Mouse (Mus musculus): Measurements from ENCODE around the gene Gpc4. TPM values are rescaled to one million over a fixed set of nuclear protein-coding genes. Genes with fewer than 3 reads are reported as not detected.
A peak's percentile ranks its signal among the peaks of the same experiment; 100 is the strongest.

Gene Gpc4
- polyA plus RNA-seq, 1 experiment from 2014 or later: 30.7 TPM

- no peak overlapping the region for H3K27ac ChIP-seq (replicated peaks; ENCODE audit: low read depth, low read length)
- DNase-seq (ENCODE audit: low spot score): no peak
- WGBS: 76% methylated on average over 4 of the region's 4 CpGs
- no peaks in the 10 kb centered on the region for H3K36me3 ChIP-seq (replicated peaks; ENCODE audit: control insufficient read depth, insufficient read depth, low read depth, low read length)
- no peaks in the 10 kb centered on the region for H3K27me3 ChIP-seq (ENCODE audit: control insufficient read depth, insufficient read depth, low read length)
- ATAC-seq (replicated peaks; ENCODE audit: insufficient number of reproducible peaks, low FRiP score, low TSS enrichment, low read depth): no peak
- no peak overlapping the region for H3K4me3 ChIP-seq (ENCODE audit: low read depth, low read length)
- H3K9me3 ChIP-seq (replicated peaks; ENCODE audit: control insufficient read depth, low read length): no peaks in the 10 kb centered on the region
- H3K4me2 ChIP-seq (ENCODE audit: low read depth, low read length): no peak overlapping the region
- no peak overlapping the region for H3K9ac ChIP-seq (replicated peaks; ENCODE audit: low read length)
- H3K4me1 ChIP-seq (ENCODE audit: control insufficient read depth, insufficient read depth, low read length): no peaks in the 10 kb centered on the region
These were observed 12.0 kb upstream of the Gpc4 start for GRCm38 (mm10) chrX:52177067-52177466.

GRCm38 (mm10) chrX:52167519-52168244 is 2.6 kb upstream of the Gpc4 start:
- no peak overlapping the region for H3K4me2 ChIP-seq (ENCODE audit: low read depth, low read length)
- peaks cover 3% of the 10 kb centered on the region; the same call in 1 of the 2 replicates for H3K27me3 ChIP-seq (ENCODE audit: control insufficient read depth, insufficient read depth, low read length)
- 51% methylated on average over 6 of the region's 6 CpGs for WGBS
- no peak overlapping the region for H3K27ac ChIP-seq (replicated peaks; ENCODE audit: low read depth, low read length)
- ATAC-seq (replicated peaks; ENCODE audit: insufficient number of reproducible peaks, low FRiP score, low TSS enrichment, low read depth) (no peak), DNase-seq (ENCODE audit: low spot score) (no peak)
- H3K9ac ChIP-seq (replicated peaks; ENCODE audit: low read length): no peak overlapping the region
- no peaks in the 10 kb centered on the region for H3K4me1 ChIP-seq (ENCODE audit: control insufficient read depth, insufficient read depth, low read length)
- no peaks in the 10 kb centered on the region for H3K9me3 ChIP-seq (replicated peaks; ENCODE audit: control insufficient read depth, low read length)
- H3K4me3 ChIP-seq (ENCODE audit: low read depth, low read length): no peak overlapping the region
- no peaks in the 10 kb centered on the region for H3K36me3 ChIP-seq (replicated peaks; ENCODE audit: control insufficient read depth, insufficient read depth, low read depth, low read length)

GRCm38 (mm10) chrX:52165555-52165938 is 495 bp upstream of the Gpc4 start:
- ATAC-seq (replicated peaks; ENCODE audit: insufficient number of reproducible peaks, low FRiP score, low TSS enrichment, low read depth): peak; percentile 70; the same call in 1 of the 2 replicates
- H3K4me3 ChIP-seq (ENCODE audit: low read depth, low read length): peak overlapping the region; percentile 53; the same call in 1 of the 2 replicates
- 28% methylated on average over 5 of the region's 7 CpGs for WGBS
- H3K9ac ChIP-seq (replicated peaks; ENCODE audit: low read length): no peak overlapping the region
- DNase-seq (ENCODE audit: low spot score): no peak
- no peaks in the 10 kb centered on the region for H3K4me1 ChIP-seq (ENCODE audit: control insufficient read depth, insufficient read depth, low read length)
- H3K27me3 ChIP-seq (ENCODE audit: control insufficient read depth, insufficient read depth, low read length): peaks cover 3% of the 10 kb centered on the region; the same call in 1 of the 2 replicates
- peak overlapping the region; percentile 71 for H3K4me2 ChIP-seq (ENCODE audit: low read depth, low read length)
- no peak overlapping the region for H3K27ac ChIP-seq (replicated peaks; ENCODE audit: low read depth, low read length)
- no peaks in the 10 kb centered on the region for H3K36me3 ChIP-seq (replicated peaks; ENCODE audit: control insufficient read depth, insufficient read depth, low read depth, low read length)
- H3K9me3 ChIP-seq (replicated peaks; ENCODE audit: control insufficient read depth, low read length): no peaks in the 10 kb centered on the region

GRCm38 (mm10) chrX:52164134-52164737 is 816 bp downstream of the Gpc4 start:
- ATAC-seq (replicated peaks; ENCODE audit: insufficient number of reproducible peaks, low FRiP score, low TSS enrichment, low read depth) (no peak), DNase-seq (ENCODE audit: low spot score) (peak; percentile 38)
- WGBS: 11% methylated on average over 44 of the region's 44 CpGs
- H3K9ac ChIP-seq (replicated peaks; ENCODE audit: low read length): peak overlapping the region; percentile 60
- no peak overlapping the region for H3K27ac ChIP-seq (replicated peaks; ENCODE audit: low read depth, low read length)
- no peaks in the 10 kb centered on the region for H3K36me3 ChIP-seq (replicated peaks; ENCODE audit: control insufficient read depth, insufficient read depth, low read depth, low read length)
- H3K27me3 ChIP-seq (ENCODE audit: control insufficient read depth, insufficient read depth, low read length): peaks cover 3% of the 10 kb centered on the region; the same call in 1 of the 2 replicates
- H3K4me2 ChIP-seq (ENCODE audit: low read depth, low read length): peak overlapping the region; percentile 71
- H3K9me3 ChIP-seq (replicated peaks; ENCODE audit: control insufficient read depth, low read length): no peaks in the 10 kb centered on the region
- H3K4me3 ChIP-seq (ENCODE audit: low read depth, low read length): peak overlapping the region; percentile 53
- H3K4me1 ChIP-seq (ENCODE audit: control insufficient read depth, insufficient read depth, low read length): no peaks in the 10 kb centered on the region

GRCm38 (mm10) chrX:52163418-52164133 is 1.5 kb downstream of the Gpc4 start:
- H3K4me2 ChIP-seq (ENCODE audit: low read depth, low read length): peak overlapping the region; percentile 71
- H3K9me3 ChIP-seq (replicated peaks; ENCODE audit: control insufficient read depth, low read length): no peaks in the 10 kb centered on the region
- ATAC-seq (replicated peaks; ENCODE audit: insufficient number of reproducible peaks, low FRiP score, low TSS enrichment, low read depth): no peak
- DNase-seq (ENCODE audit: low spot score): peak; percentile 8
- peak overlapping the region; percentile 60 for H3K9ac ChIP-seq (replicated peaks; ENCODE audit: low read length)
- H3K36me3 ChIP-seq (replicated peaks; ENCODE audit: control insufficient read depth, insufficient read depth, low read depth, low read length): no peaks in the 10 kb centered on the region
- no peaks in the 10 kb centered on the region for H3K4me1 ChIP-seq (ENCODE audit: control insufficient read depth, insufficient read depth, low read length)
- H3K4me3 ChIP-seq (ENCODE audit: low read depth, low read length): peak overlapping the region; percentile 53
- WGBS: 12% methylated on average over 23 of the region's 25 CpGs
- H3K27ac ChIP-seq (replicated peaks; ENCODE audit: low read depth, low read length): no peak overlapping the region
- peaks cover 3% of the 10 kb centered on the region; the same call in 1 of the 2 replicates for H3K27me3 ChIP-seq (ENCODE audit: control insufficient read depth, insufficient read depth, low read length)

- 28% methylated on average over 6 of the region's 6 CpGs for WGBS
- peaks cover 3% of the 10 kb centered on the region; the same call in 1 of the 2 replicates for H3K27me3 ChIP-seq (ENCODE audit: control insufficient read depth, insufficient read depth, low read length)
- H3K36me3 ChIP-seq (replicated peaks; ENCODE audit: control insufficient read depth, insufficient read depth, low read depth, low read length): no peaks in the 10 kb centered on the region
- H3K27ac ChIP-seq (replicated peaks; ENCODE audit: low read depth, low read length): no peak overlapping the region
- DNase-seq (ENCODE audit: low spot score) (no peak), ATAC-seq (replicated peaks; ENCODE audit: insufficient number of reproducible peaks, low FRiP score, low TSS enrichment, low read depth) (no peak)
- no peaks in the 10 kb centered on the region for H3K4me1 ChIP-seq (ENCODE audit: control insufficient read depth, insufficient read depth, low read length)
- no peak overlapping the region for H3K9ac ChIP-seq (replicated peaks; ENCODE audit: low read length)
- H3K9me3 ChIP-seq (replicated peaks; ENCODE audit: control insufficient read depth, low read length): no peaks in the 10 kb centered on the region
- H3K4me2 ChIP-seq (ENCODE audit: low read depth, low read length): peak overlapping the region; percentile 71
- no peak overlapping the region for H3K4me3 ChIP-seq (ENCODE audit: low read depth, low read length)
These were observed 2.3 kb downstream of the Gpc4 start for GRCm38 (mm10) chrX:52162756-52163155.

GRCm38 (mm10) chrX:52162206-52162605 is 2.8 kb downstream of the Gpc4 start:
- no peak overlapping the region for H3K4me2 ChIP-seq (ENCODE audit: low read depth, low read length)

More at GRCm38 (mm10) chrX:52162206-52162605, 2.8 kb downstream of the Gpc4 start:
- peaks cover 3% of the 10 kb centered on the region; the same call in 1 of the 2 replicates for H3K27me3 ChIP-seq (ENCODE audit: control insufficient read depth, insufficient read depth, low read length)
- no peaks in the 10 kb centered on the region for H3K36me3 ChIP-seq (replicated peaks; ENCODE audit: control insufficient read depth, insufficient read depth, low read depth, low read length)
- 46% methylated on average over 1 of the region's 1 CpGs for WGBS
- H3K9ac ChIP-seq (replicated peaks; ENCODE audit: low read length): no peak overlapping the region
- H3K27ac ChIP-seq (replicated peaks; ENCODE audit: low read depth, low read length): no peak overlapping the region
- no peak overlapping the region for H3K4me3 ChIP-seq (ENCODE audit: low read depth, low read length)
- DNase-seq (ENCODE audit: low spot score) (no peak), ATAC-seq (replicated peaks; ENCODE audit: insufficient number of reproducible peaks, low FRiP score, low TSS enrichment, low read depth) (no peak)
- H3K4me1 ChIP-seq (ENCODE audit: control insufficient read depth, insufficient read depth, low read length): no peaks in the 10 kb centered on the region
- H3K9me3 ChIP-seq (replicated peaks; ENCODE audit: control insufficient read depth, low read length): no peaks in the 10 kb centered on the region

Data from embryonic facial prominence, embryonic 11.5 days (tissue).